In the genomic region with DNA sequence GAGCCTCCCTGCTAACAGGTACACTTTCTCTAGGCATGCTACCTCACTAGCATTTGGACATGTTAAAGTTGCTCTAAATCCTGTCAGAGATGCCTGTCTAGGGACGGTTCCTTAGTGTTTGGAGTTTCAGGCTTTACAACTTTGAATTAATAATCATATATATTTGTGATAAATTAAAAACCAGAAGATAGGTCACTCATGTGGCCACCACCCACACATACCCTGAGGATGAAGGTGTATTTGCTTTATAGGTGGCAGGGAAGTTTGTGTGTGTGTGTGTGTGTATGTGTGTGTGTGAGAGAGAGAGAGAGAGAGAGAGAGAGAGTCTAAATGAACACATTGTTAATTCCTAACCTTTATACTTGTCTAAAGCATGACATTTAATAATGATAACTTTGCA, we compare ENCODE assay signal across 8 mouse cellular contexts.
DNase-seq lines count a peak whose midpoint lies in the region; ATAC-seq lines count a peak whose summit lies in the region.

No protein-coding gene starts in this region.

- H3K27me3 ChIP-seq in kidney, embryonic 16.5 days (ENCODE audit: insufficient read depth, low read length), result no peaks in the 10 kb centered on the region
- H3K27me3 ChIP-seq in embryonic facial prominence, embryonic 10.5 days (replicated peaks; ENCODE audit: low read depth, poor library complexity, severe bottlenecking), result no peaks in the 10 kb centered on the region
- no peaks in the 10 kb centered on the region for H3K27me3 ChIP-seq in hindbrain, embryonic 15.5 days
- no peaks in the 10 kb centered on the region for H3K27me3 ChIP-seq in midbrain, embryonic 14.5 days (ENCODE audit: control insufficient read depth, insufficient read depth, low read length)

- 4% methylated on average over 1 of the region's 1 CpGs for WGBS in kidney, embryonic 16.5 days
- 52% methylated on average over 1 of the region's 1 CpGs for WGBS in embryonic facial prominence, embryonic 10.5 days
- WGBS in hindbrain, embryonic 15.5 days, result 62% methylated on average over 1 of the region's 1 CpGs
- WGBS in midbrain, embryonic 14.5 days, result 50% methylated on average over 1 of the region's 1 CpGs

- ATAC-seq in kidney, embryonic 16.5 days (ENCODE audit: low FRiP score, low TSS enrichment), result no peak
- ATAC-seq in hindbrain, embryonic 15.5 days (ENCODE audit: low FRiP score, low read depth), result no peak
- no peak for ATAC-seq in midbrain, embryonic 14.5 days (ENCODE audit: low FRiP score, low TSS enrichment)
- ATAC-seq in megakaryocyte progenitor cell, adult 5-6 weeks (replicated peaks; ENCODE audit: poor library complexity), result no peak

- H3K9me3 ChIP-seq in kidney, embryonic 16.5 days (ENCODE audit: low read length), result no peaks in the 10 kb centered on the region
- H3K9me3 ChIP-seq in embryonic facial prominence, embryonic 10.5 days, result peaks cover 4% of the 10 kb centered on the region; the same call in 1 of the 2 replicates
- H3K9me3 ChIP-seq in hindbrain, embryonic 15.5 days, result no peaks in the 10 kb centered on the region
- H3K9me3 ChIP-seq in midbrain, embryonic 14.5 days (ENCODE audit: control insufficient read depth, low read length), result no peaks in the 10 kb centered on the region

- no peak overlapping the region for H3K27ac ChIP-seq in kidney, embryonic 16.5 days (ENCODE audit: low read length)
- H3K27ac ChIP-seq in embryonic facial prominence, embryonic 10.5 days (replicated peaks), result peak overlapping the region; percentile 98
- no peak overlapping the region for H3K27ac ChIP-seq in hindbrain, embryonic 15.5 days (replicated peaks)
- no peak overlapping the region for H3K27ac ChIP-seq in midbrain, embryonic 14.5 days (replicated peaks; ENCODE audit: low read depth, low read length)

- no peaks in the 10 kb centered on the region for H3K36me3 ChIP-seq in kidney, embryonic 16.5 days (ENCODE audit: insufficient read depth, low read length)
- no peaks in the 10 kb centered on the region for H3K36me3 ChIP-seq in embryonic facial prominence, embryonic 10.5 days (replicated peaks)
- H3K36me3 ChIP-seq in hindbrain, embryonic 15.5 days, result no peaks in the 10 kb centered on the region
- H3K36me3 ChIP-seq in midbrain, embryonic 14.5 days (ENCODE audit: control insufficient read depth, insufficient read depth, low read length), result no peaks in the 10 kb centered on the region

- H3K4me2 ChIP-seq in kidney, embryonic 16.5 days (replicated peaks; ENCODE audit: low read depth, low read length), result peak overlapping the region; percentile 67
- H3K4me2 ChIP-seq in hindbrain, embryonic 15.5 days, result peak overlapping the region; percentile 87
- peak overlapping the region; percentile 79 for H3K4me2 ChIP-seq in midbrain, embryonic 14.5 days (ENCODE audit: low read length)

- no peak for DNase-seq in kidney, adult 11 months
- no peak for DNase-seq in embryonic facial prominence, embryonic 10.5 days (ENCODE audit: low spot score)
- no peak for DNase-seq in midbrain, embryonic 14.5 days
- DNase-seq in cerebellum, adult 11 months, result no peak
- DNase-seq in thymus, postnatal 10 days (ENCODE audit: low spot score in 2 of 2), result no peak

- peaks cover 28% of the 10 kb centered on the region for H3K4me1 ChIP-seq in kidney, embryonic 16.5 days (ENCODE audit: insufficient read depth, low read length)
- H3K4me1 ChIP-seq in embryonic facial prominence, embryonic 10.5 days, result peaks cover 44% of the 10 kb centered on the region
- peaks cover 38% of the 10 kb centered on the region for H3K4me1 ChIP-seq in hindbrain, embryonic 15.5 days (replicated peaks)
- peaks cover 21% of the 10 kb centered on the region for H3K4me1 ChIP-seq in midbrain, embryonic 14.5 days (ENCODE audit: control insufficient read depth, insufficient read depth, low read length)

- peak overlapping the region; percentile 72 for H3K4me3 ChIP-seq in kidney, embryonic 16.5 days (ENCODE audit: low read length)
- peak overlapping the region; percentile 97 for H3K4me3 ChIP-seq in embryonic facial prominence, embryonic 10.5 days
- H3K4me3 ChIP-seq in hindbrain, embryonic 15.5 days, result peak overlapping the region; percentile 92
- H3K4me3 ChIP-seq in midbrain, embryonic 14.5 days (replicated peaks; ENCODE audit: low read depth, low read length), result peak overlapping the region; percentile 97

- peak overlapping the region; percentile 83 for H3K9ac ChIP-seq in kidney, embryonic 16.5 days (replicated peaks; ENCODE audit: low read length)
- peak overlapping the region; percentile 89; the same call in 1 of the 2 replicates for H3K9ac ChIP-seq in hindbrain, embryonic 15.5 days
- H3K9ac ChIP-seq in midbrain, embryonic 14.5 days (replicated peaks; ENCODE audit: low read length), result peak overlapping the region; percentile 98; the same call in 1 of the 2 replicates
